8 mouse cellular contexts compared by ENCODE assay signal in genomic region chr10:82984950-82985699, GRCm38 (mm10). TPM values are rescaled to one million over a fixed set of nuclear protein-coding genes. Genes with fewer than 3 reads are reported as not detected.
DNase-seq lines count a peak whose midpoint lies in the region; ATAC-seq and TF ChIP-seq lines count a peak whose summit lies in the region.

Gene Chst11, plus strand, starts transcription at chr10:82985498.

- peaks cover 10% of the 10 kb centered on the region; the same call in 1 of the 2 replicates for H3K27me3 ChIP-seq in forebrain, embryonic 15.5 days

- under 1% methylated on average over 67 of the region's 67 CpGs for WGBS in forebrain, embryonic 15.5 days

- peak within 1 kb of the TSS; percentile 54 for H3K9ac ChIP-seq in ES-E14 (ENCODE audit: insufficient read depth, low read depth, low read length, poor library complexity, severe bottlenecking)
- peak within 1 kb of the TSS; percentile 85 for H3K9ac ChIP-seq in forebrain, embryonic 15.5 days (replicated peaks)

- peak; percentile 38 for DNase-seq in ES-E14 (ENCODE audit: low read depth, low spot score)
- peak; percentile 67 for DNase-seq in cerebellum, adult 11-12 months
- DNase-seq in heart, postnatal 25 days (ENCODE audit: low spot score): peak; percentile 67
- DNase-seq in layer of hippocampus, adult 18-20 months (ENCODE audit: low spot score in 2 of 2): peak; percentile 77 to 83
- peak; percentile 71 to 78 for DNase-seq in lung, adult 18-20 months
- DNase-seq in thymus, adult 18-20 months: peak; percentile 62 to 64

- H3K4me2 ChIP-seq in forebrain, embryonic 15.5 days (replicated peaks): peak within 1 kb of the TSS; percentile 83

- H3K9me3 ChIP-seq in ES-E14 (ENCODE audit: control insufficient read depth, insufficient read depth, low read depth, low read length): no peaks in the 10 kb centered on the region
- no peaks in the 10 kb centered on the region for H3K9me3 ChIP-seq in forebrain, embryonic 15.5 days

- peak; percentile 85 for ATAC-seq in forebrain, embryonic 15.5 days (replicated peaks)
- peak; percentile 83 for ATAC-seq in neutrophil, adult 5-6 weeks (ENCODE audit: extremely low read depth, insufficient number of reproducible peaks, low FRiP score, poor library complexity, severe bottlenecking)

- peak within 1 kb of the TSS; percentile 68 for H3K4me3 ChIP-seq in ES-E14 (ENCODE audit: insufficient read depth in 1 of 2, low read depth in 1 of 2, low read length in 2 of 2, poor library complexity in 1 of 2, severe bottlenecking in 1 of 2)
- H3K4me3 ChIP-seq in forebrain, embryonic 15.5 days: peak within 1 kb of the TSS; percentile 88

- peaks cover 0 to 2% of the 10 kb centered on the region in 2 experiments; a peak in 2 of 4 replicates for H3K4me1 ChIP-seq in ES-E14 (ENCODE audit: control insufficient read depth in 2 of 2, insufficient read depth in 2 of 2, low read length in 2 of 2, poor library complexity in 1 of 2)
- peaks cover 31% of the 10 kb centered on the region for H3K4me1 ChIP-seq in forebrain, embryonic 15.5 days

- H3K27ac ChIP-seq in ES-E14 (ENCODE audit: insufficient read depth, low read depth, low read length, poor library complexity, severe bottlenecking): no peak within 1 kb of the TSS
- peak within 1 kb of the TSS; percentile 80 for H3K27ac ChIP-seq in forebrain, embryonic 15.5 days (replicated peaks)

- intact Hi-C loops in heart, postnatal 25 days (cut with DNase I): loop anchor here (5.0 to 10.0 kb wide), 4 partner anchors 73 to 370 kb away; no protein-coding TSS in a partner anchor

- in situ Hi-C loops in ES-E14 (cut with MboI; ENCODE audit: low sequenced_read_pairs in 2 of 2, unreplicated experiment in 2 of 2): no loop called here

- no peaks in the 10 kb centered on the region for H3K36me3 ChIP-seq in ES-E14 (ENCODE audit: control insufficient read depth, insufficient read depth, low read length, poor library complexity, severe bottlenecking)
- H3K36me3 ChIP-seq in forebrain, embryonic 15.5 days: no peaks in the 10 kb centered on the region

TF ChIP-seq in ES-E14, 5 proteins besides CTCF, POLR2A, EP300 and RAD21:
- TF ChIP-seq MAFK (IDR thresholded peaks at IDR 0.05; ENCODE audit: insufficient read depth, low read depth, low read length) (no peak), ZC3H11A (IDR thresholded peaks at IDR 0.05; ENCODE audit: borderline replicate concordance, low read depth, low read length) (no peak), ZNF384 (IDR thresholded peaks at IDR 0.05; ENCODE audit: low read depth, low read length) (no peak), CHD2 (IDR thresholded peaks at IDR 0.05; ENCODE audit: low read depth, low read length) (no peak), HCFC1 (IDR thresholded peaks at IDR 0.05; ENCODE audit: borderline replicate concordance, insufficient read depth, low read length) (no peak)

RNA-seq across cellular contexts. Expression of gene Chst11, which starts in this region (rescaled TPM):
- total RNA-seq in ES-E14 (2012; rRNA removed): 4.2 and 8.6 TPM in 2 replicates
- 3.1 TPM in 2 replicates for polyA plus RNA-seq in forebrain, embryonic 15.5 days (2015; fragmentation: Nextera tagmentation; extraction: Ambion mirVana)
- 1 to 10 TPM; 2.8 to 3.4 TPM for total RNA-seq in heart, postnatal 25 days (2021)
- 10 to 100 TPM; 51.1 to 51.9 TPM for total RNA-seq in layer of hippocampus, adult 18-20 months (2021)
- total RNA-seq in neutrophil, adult 5-6 weeks (2017): 31.4 and 31.9 TPM in 2 replicates
